Mouse (Mus musculus) right cerebral cortex, postnatal 10 days (tissue): ENCODE measurements around the gene Tprkb.
"Not testable (repeated sequence)": the region's sequence is repeated elsewhere in the genome, so short reads cannot be mapped to it uniquely, and the experiment has no call there.

Experiments used
- DNase-seq, 2 experiments: peaks; one replicate each; pipeline ENCODE4 v3.0.0; 2021; ENCODE audit warnings: low spot score in 2 of 2

Tprkb gene

GRCm38 (mm10) chr6:85915539-85916513 lies 4.2 kb downstream of the Tprkb start, which contains the start of gene Nat8f1:
TSS of gene Nat8f1 (minus strand) at chr6:85915687.
- peak; percentile 93 to 94 for DNase-seq

- DNase-seq, result no peak
Observed at GRCm38 (mm10) chr6:85916596-85916995, 4.9 kb downstream of the Tprkb start.

GRCm38 (mm10) chr6:85918341-85918740 lies 6.7 kb downstream of the Tprkb start:
- not testable (repeated sequence) for DNase-seq

GRCm38 (mm10) chr6:85919401-85919800 lies 7.7 kb downstream of the Tprkb start:
- no peak for DNase-seq

- DNase-seq, result no peak
Observed at GRCm38 (mm10) chr6:85923643-85924042, 12.0 kb downstream of the Tprkb start.

GRCm38 (mm10) chr6:85926709-85927108 lies 15.0 kb downstream of the Tprkb start:
- no peak for DNase-seq

GRCm38 (mm10) chr6:85927476-85928464 lies 16.1 kb downstream of the Tprkb start:
- no peak for DNase-seq

GRCm38 (mm10) chr6:85929312-85929711 lies 17.6 kb downstream of the Tprkb start:
- no peak for DNase-seq

- DNase-seq, result no peak
Observed at GRCm38 (mm10) chr6:85934047-85934446, 22.4 kb downstream of the Tprkb start.

GRCm38 (mm10) chr6:85935646-85936045 lies 24.0 kb downstream of the Tprkb start:
- DNase-seq, result no peak

- peak; percentile 82 to 84 for DNase-seq
Observed at GRCm38 (mm10) chr6:85936508-85937465, 25.1 kb downstream of the Tprkb start.

GRCm38 (mm10) chr6:85938701-85939100 lies 27.0 kb downstream of the Tprkb start:
- DNase-seq, result no peak

- no peak for DNase-seq
Observed at GRCm38 (mm10) chr6:85942469-85942868, 30.8 kb downstream of the Tprkb start.

- no peak for DNase-seq
Observed at GRCm38 (mm10) chr6:85948549-85948948, 36.9 kb downstream of the Tprkb start.

GRCm38 (mm10) chr6:85957581-85957980 lies 45.9 kb downstream of the Tprkb start:
- DNase-seq, result no peak

- DNase-seq, result peak; percentile 95 to 96
Observed at GRCm38 (mm10) chr6:85961101-85962091, 49.7 kb downstream of the Tprkb start, which contains the start of gene Dusp11. TSS of gene Dusp11 (minus strand) at chr6:85961667.

GRCm38 (mm10) chr6:85966081-85966480 lies 54.4 kb downstream of the Tprkb start:
- not testable (repeated sequence) for DNase-seq

GRCm38 (mm10) chr6:85966686-85967085 lies 55.0 kb downstream of the Tprkb start:
- DNase-seq, result no peak

GRCm38 (mm10) chr6:85969889-85970288 lies 58.2 kb downstream of the Tprkb start:
- DNase-seq, result no peak
